Mouse (Mus musculus): ENCODE data around the gene Tmod2. TPM values are rescaled to one million over a fixed set of nuclear protein-coding genes. Genes with fewer than 3 reads are reported as not detected.
A peak's percentile ranks its signal among the peaks of the same experiment; 100 is the strongest.
"Not testable (repeated sequence)": the region's sequence is repeated elsewhere in the genome, so short reads cannot be mapped to it uniquely, and the experiment has no call there.

The Tmod2 gene
- total RNA-seq, 2 experiments from 2014 or later, result 5.0 to 5.4 TPM

DNA sequence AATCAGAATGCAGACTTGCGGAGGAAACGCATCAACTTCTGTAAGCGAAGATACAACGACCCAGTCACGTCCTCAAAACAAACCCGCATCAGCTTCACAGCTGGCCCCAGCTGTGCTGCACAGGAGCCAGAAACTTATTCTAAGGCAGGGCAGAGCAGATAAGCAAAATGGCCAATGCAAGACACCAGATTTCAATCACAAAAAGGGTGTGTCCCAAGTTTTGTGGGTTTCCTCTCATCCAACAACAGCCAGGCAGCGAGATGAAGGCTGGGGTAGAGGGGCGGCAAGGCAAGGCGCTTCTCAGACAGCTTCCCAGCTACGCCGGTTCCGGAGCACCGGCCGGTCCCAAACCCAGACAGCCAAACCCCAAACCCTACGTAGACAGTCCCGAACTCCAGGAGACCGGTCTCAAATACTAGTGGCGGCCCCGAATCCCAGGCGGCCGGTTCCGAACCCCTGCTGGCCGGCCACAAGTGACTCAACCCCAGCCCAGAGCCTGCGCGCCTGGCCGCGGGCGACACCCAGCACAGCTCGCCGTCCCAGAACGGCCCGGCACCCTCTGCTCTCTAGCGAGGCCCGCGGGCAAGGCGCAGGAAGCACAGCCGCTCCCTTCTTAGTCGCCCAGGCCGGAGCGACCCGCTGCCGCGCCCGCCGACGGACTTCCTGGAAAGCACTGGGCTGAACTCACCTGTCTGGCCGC, 52.2 kb downstream of the Tmod2 start:
- intact Hi-C loops (cut with DNase I), result loop anchor here (5.0 kb wide), 1 partner anchor 37 kb away; no protein-coding TSS in a partner anchor
- DNase-seq, result no peak

DNA sequence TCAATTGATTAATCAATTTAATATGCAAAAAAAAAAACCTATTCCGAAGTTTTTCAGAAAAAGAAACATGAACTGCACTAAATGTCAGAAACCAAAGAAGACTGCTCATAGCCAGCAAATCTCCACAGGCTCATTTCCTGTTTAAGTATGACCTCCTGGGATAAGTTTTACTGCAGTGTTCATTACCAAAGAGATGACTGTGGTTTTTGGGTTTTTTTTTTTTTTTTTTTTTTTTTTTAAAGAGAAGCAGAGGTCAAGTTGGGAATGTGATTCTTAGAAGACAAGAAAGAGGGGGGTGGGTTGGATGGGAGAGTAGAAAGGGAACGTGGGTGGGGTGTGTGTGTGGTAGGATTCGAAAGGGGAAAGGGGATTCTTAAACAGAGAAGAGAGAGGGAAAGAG, 52.8 kb downstream of the Tmod2 start:
- intact Hi-C loops (cut with DNase I), result loop anchor here (5.0 kb wide), 1 partner anchor 36 kb away; no protein-coding TSS in a partner anchor
- DNase-seq, result no peak

DNA sequence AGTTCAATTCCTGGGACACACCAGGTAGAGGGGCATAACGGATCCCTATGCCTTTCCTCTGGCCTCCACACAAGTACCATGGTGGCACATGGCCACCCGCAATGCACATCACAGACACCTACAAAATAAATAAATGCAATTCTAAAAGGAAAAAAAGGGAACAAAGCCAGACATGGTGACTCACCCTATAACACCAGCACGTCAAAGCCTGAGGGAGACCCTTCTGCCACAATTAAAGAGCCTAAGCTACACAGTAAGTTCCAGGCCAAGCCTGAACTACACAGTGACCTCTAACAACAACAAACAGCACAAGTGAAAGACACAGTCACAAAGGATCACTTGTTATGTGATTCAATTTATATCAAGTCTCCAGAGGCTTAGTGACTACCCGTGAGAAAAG, 57.4 kb downstream of the Tmod2 start:
- no peak for DNase-seq
- intact Hi-C loops (cut with DNase I), result no loop called here

DNA sequence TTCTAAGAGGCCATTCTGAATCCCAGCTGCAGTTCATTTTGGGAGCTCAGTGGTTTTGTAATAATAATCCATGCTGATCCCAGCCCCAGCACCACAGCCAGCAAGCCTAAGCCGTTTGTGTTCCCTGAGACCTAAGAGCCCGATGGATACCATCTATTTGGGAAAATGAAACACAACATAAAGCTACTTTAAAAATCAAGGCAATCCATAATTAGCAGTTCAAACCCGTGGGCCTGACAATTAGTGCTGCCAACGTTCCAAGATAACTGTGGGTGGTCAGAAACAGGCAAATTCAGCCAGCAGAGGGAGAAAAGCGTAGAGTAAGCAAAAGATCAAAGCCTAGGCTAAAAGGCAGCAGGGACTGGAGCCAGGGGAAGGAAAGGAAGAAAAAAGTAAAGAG, 59.8 kb downstream of the Tmod2 start:
- intact Hi-C loops (cut with DNase I), result no loop called here
- DNase-seq, result no peak

DNA sequence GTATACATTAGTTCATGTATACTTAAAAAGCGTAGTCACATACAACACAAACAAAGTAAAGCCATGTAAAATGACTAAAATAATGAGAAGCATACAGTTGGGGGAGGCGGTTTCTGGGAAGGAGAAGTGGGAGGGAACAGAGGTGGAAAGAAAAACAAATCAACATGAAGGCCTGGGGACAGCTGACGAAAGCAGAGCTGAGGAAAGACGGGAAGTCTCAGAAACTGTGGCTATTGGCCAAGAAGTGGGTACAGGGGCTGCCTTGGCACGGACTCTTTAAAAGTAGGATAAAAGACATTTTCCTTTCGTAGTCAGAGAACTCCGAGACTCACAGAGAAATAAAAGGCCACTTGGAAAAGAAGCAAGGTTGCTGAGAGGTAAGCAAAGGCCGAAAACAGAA, 62.1 kb downstream of the Tmod2 start:
- intact Hi-C loops (cut with DNase I), result no loop called here
- DNase-seq, result no peak

DNA sequence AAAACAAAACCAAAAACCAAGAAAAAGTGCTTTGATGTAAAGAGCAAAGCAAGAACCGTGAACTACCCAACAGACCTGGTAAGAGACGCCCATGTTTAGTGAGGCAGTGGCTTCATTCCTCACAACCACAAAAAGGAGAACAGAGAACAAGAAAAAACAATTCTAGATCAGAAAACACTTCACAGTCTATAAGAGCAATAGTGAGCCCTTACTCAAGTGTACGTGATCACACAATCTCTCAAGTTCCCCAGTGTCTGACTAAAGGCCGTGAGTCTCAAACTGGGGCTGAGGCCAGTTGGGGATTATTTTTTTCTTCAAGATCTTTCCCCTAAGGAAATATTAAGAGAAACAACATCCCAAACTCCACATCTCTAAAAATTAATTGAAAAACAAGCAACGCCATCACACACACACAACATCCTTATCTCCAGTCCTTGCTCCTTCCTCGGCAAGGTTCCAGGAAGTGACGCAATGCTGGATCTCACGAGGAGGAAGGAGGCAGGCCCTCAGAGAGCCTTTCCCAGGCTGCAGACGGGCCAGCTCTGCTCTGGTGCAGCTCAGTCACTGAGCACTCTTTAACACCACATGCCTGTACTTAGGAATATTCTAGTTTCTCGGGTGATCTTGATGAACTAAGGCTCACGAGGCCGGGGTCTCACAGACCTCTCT, 64.1 kb downstream of the Tmod2 start:
- intact Hi-C loops (cut with DNase I), result no loop called here
- DNase-seq, result peak; percentile 76 to 88

DNA sequence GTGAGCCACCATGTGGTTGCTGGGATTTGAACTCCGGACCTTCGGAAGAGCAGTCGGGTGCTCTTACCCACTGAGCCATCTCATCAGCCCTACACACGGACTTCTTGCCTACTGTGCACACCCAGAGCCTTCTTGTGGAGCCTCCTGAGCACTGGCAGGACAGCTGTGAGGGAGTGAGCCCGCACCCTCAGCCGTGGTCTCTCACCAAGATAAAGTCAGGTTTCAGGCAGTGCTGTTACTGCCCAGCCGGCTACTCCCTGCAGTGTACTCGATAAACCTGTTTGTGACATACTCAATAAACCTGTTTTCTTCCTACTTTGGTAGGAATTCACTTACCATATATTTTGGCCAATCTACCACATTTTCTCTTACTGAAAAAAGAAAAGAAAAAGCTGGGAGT, 65.6 kb downstream of the Tmod2 start:
- intact Hi-C loops (cut with DNase I), result no loop called here
- DNase-seq, result no peak

DNA sequence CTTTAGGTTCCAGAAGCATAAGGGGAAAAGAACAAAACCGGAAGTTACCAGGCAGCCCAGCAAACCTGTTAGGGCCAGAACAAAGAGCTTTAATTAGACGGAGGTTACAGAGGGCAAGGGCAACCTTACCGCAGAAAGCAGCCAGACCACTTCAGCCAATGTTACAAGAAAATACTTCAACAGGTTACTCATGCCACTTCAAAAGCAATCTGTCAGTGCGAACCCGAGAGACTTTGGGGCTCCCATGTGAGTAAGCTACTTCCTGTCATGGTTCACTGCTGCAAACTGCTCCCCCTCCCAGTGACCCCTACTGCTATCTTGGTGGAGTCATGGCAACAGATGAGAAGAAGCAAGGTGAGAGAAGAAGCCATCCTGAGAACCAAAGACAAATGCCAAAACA, 69.6 kb downstream of the Tmod2 start:
- intact Hi-C loops (cut with DNase I), result no loop called here
- no peak for DNase-seq

DNA sequence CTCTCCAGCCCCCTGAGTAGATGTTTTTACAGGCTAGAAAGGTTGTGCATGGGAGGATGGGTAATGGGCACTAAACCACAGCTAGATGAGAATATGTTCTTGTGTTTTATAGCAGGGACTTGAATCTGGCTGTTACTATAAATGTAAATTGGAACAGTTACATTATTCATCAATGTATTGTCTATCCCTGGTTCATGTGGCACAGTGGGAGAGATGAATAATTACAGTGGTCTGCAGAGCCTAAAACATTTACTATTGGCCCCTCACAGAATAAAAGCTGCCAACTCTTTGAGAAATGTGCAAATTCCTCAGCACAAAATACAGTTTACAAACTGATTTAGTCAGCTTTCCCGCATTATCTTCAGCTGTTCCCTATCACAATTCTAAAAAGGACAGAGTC, 74.7 kb downstream of the Tmod2 start:
- DNase-seq, result no peak
- intact Hi-C loops (cut with DNase I), result no loop called here

DNA sequence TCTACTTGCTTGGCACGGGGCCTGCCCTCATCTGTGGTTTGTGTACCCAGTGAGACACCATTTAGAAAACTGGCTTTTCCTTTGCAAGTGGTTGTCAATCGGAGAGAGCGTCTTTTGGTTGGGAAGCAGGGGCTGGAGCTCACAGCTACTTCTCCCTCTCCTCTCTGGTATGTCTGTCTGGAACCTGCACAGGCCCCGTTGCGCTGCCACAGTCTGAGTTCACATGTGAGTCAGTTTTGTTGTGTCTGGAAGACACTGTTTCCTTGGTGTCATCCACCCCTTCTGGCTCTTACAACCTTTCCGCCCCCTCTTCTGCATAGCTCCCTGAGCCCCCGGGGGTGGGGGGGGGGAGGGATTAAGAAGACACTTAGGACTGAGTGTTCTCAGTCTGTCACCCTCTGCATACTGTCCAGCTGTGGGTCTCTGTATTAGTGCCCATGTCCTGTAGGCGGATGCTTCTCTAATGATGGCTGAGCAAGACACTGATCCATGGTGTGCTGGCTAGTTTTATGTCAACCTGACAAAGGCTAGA, 76.6 kb downstream of the Tmod2 start:
- intact Hi-C loops (cut with DNase I), result no loop called here
- no peak for DNase-seq

DNA sequence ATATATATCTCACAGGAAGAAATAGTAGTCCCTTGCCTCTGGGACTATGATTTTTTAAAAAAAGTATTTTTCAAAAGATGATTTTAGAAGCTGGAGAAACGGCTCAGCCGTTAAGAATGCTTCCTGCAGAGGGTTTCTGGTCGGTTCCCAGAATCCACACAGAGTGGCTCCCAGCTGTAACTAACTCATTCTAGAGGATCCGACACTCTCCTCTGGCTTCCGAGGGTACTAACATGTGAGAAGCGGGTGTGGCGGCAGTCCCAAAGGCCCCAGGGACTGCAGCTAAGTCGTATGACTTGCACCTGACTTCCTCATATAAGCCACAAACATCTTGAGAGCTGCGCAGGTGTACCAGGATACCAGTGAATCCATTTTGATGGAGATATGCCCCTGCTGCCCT, 78.1 kb downstream of the Tmod2 start:
- DNase-seq; intact Hi-C loops (cut with DNase I): not testable (repeated sequence)

DNA sequence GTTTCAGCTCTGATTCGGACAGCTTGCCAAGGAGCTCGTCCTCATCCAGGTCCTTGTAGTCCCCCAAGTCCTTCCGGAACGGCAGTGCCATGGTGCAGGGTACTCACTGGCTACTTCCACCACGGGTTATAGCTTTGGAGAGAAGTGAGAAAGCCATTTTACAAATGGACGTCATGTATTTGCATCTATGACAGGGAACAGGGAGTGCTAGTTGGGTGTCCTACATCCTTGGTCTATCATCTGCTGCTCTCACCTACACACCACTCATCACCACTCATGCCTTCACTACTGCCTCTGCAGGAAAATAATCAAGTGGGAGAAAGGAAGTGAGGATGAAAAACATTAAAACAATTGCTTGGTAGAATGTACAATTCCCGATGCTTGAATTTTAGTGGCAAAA, 78.7 kb downstream of the Tmod2 start:
- no peak for DNase-seq
- intact Hi-C loops (cut with DNase I), result no loop called here

DNA sequence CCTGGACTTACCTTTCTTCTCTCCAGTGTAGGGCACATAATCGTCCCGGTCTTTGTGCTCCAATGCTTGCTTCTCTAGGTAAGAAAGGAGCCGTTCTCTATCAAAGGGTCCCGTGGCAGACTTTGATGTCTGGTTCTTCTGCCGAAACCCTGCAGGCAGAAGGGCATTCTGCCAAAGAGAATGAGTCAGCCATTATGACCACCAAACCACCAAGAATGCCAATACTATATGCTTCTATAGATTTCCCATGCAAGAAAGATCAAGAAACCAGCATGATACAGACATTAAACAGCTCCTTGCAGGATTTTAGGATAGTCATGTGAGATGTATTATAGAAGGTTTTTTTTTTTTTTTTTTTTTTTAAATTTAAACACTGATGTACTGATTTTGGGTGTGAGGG, 81.8 kb downstream of the Tmod2 start:
- intact Hi-C loops (cut with DNase I), result no loop called here

DNA sequence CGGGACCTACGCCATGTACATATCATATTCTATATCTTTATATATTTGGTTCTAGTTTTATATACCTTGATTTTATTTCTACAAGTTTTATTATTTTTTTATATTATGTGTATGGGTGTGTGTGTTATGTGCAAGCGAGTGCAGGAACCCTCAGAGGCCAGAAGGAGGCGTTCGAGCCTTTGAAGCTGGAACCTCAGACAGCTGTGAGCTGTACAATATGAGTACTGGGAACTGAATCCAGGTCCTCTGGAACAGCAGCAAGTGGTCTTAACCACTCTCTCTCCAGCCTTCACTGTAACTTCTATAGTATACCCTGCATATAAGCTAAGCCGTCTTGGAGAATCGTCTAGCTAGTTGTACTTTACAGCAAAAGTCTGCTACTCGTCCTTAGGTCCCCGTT, 83.0 kb downstream of the Tmod2 start:
- intact Hi-C loops (cut with DNase I), result no loop called here
- DNase-seq, result no peak

More for the DNA sequence above, 81.8 kb downstream of the Tmod2 start:
- DNase-seq, result no peak

DNA sequence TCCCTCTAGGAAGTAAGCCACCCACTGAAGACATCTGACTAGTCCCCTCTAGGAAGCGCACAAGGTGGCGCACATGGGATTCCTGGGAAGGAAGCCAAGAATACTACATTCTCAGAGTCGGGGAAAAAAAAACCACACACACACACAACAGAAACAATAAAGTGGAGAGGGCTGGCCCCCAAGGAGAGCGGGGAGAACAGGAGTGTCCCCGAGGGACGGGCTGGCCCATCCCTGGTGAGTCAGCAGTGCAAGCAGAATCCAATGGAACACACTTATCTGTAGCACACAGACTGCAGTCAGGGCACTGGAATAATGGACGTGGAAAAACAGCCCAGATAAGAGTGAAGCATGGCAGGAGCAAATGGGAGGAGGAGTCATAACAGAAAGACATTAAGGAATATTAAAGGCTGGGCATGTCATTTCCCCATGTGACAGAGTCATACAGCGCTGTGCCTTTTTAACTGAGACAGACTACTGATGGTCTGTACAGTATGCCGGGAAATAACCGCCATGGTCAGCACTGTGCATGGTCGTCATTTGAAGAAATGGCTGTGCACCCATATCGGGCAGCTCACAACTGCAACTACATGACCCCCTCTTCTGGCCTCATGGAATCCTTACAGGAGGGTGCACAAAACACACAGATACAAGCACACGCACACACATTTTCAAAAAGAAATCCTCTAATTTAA, 83.6 kb downstream of the Tmod2 start:
- intact Hi-C loops (cut with DNase I), result no loop called here
- DNase-seq, result no peak

DNA sequence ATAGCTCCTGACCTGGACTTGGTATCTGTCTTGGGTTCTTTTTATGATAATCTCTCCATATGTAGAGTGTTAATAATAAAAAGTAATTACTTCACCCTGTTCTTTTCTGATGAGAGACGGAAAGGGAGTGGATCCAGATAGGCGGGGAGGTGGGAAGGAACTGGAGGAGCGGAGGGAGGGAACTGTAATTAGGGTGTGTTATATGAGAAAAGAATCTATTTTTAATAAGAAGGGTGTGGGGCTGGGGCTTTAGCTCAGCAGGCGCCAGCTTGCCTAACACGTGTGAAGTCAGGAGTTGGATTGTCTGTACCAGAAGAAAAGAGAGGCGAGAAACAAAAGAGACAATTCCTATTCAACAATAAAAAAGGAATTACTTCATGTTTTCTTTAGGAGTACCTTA, 87.5 kb downstream of the Tmod2 start:
- intact Hi-C loops (cut with DNase I), result loop anchor here (5.0 kb wide), 1 partner anchor 34 kb away; the partner anchor contains the start of gene Tmod3
- DNase-seq, result peak in 1 of 2 experiments; percentile 36

DNA sequence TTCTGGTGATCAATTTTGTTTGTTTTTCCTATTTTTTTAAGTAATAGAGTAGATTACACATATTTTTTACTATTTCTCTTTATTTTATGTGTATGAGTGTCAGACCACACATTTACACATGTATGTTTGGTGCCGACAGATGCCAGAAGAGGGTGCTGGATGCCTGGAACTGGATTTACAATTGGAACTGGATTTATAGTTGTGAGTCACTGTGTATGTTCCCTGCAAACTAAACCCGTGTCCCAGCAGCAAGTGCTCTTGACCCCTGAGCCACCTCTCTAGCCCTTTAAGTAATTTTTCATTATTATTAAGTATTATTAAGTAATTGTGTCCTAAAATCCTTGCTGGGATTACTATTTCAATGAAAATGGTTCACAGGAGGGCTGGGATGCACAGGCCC, 88.9 kb downstream of the Tmod2 start:
- intact Hi-C loops (cut with DNase I), result loop anchor here (5.0 kb wide), 1 partner anchor 35 kb away; the partner anchor contains the start of gene Tmod3
- no peak for DNase-seq

DNA sequence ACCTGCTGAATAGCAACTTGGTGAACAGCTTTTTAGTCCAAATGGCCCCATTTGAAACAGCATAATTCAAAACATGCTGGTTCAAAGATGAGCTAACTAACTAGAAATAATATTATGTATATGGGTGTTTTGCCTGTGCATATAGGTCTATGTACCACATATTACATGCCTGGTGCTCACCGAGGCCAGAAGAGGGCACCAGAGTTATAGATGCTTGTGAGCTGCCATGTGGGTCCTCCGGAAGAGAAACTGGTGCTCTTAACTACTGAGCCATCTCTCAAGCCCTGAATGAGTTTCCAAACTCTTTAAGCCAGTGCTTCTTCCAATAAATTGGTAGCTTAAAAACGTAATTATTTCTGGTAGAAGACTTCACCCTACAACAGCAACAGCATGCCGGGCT, 89.3 kb downstream of the Tmod2 start:
- DNase-seq, result peak in 1 of 2 experiments; percentile 42
- intact Hi-C loops (cut with DNase I), result loop anchor here (2.0 to 5.0 kb wide), 2 partner anchors 36 to 61 kb away; partner anchors contain the start of gene Tmod3

DNA sequence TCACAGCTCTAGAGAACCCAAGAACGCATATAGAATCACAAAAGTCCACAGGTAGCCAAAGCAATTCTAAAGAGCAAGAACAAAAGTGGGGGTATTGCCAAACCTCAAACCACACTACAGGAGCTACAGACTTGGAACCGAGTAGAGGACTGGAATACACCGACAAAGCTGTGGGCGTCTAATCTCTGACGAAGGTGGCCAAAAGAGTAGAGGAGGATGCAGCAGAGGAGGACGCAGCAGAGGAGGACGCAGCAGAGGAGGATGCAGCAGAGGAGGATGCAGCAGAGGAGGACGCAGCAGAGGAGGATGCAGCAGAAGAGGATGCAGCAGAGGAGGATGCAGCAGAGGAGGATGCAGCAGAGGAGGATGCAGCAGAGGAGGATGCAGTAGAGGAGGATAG, 90.2 kb downstream of the Tmod2 start:
- DNase-seq, result no peak
- intact Hi-C loops (cut with DNase I), result loop anchor here (2.0 to 5.0 kb wide), 2 partner anchors 36 to 62 kb away; partner anchors contain the start of gene Tmod3

DNA sequence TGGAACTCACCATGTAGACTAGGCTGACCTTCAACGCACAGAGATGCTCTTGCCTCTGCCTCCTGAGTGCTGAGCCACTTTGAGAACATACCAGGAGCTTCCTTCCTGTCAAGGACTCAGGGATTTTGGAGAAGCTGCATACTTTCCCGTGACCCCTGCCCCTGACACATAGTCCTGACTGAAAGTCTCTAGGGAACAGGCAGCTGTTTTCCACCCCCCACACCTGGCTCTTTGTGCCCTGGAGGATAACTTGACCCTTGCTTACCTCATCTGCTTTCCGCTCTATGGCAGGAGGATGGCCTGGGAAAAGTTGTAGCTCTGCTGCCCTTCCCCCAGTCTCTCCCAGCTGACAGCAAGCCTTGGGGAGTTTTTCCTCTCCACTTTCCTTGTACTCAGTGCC, 93.4 kb downstream of the Tmod2 start:
- DNase-seq, result no peak
- intact Hi-C loops (cut with DNase I), result no loop called here

Measured in gastrocnemius, postnatal 36 days (tissue).